Mouse (Mus musculus): ENCODE measurements around the gene Scimp.

DNA sequence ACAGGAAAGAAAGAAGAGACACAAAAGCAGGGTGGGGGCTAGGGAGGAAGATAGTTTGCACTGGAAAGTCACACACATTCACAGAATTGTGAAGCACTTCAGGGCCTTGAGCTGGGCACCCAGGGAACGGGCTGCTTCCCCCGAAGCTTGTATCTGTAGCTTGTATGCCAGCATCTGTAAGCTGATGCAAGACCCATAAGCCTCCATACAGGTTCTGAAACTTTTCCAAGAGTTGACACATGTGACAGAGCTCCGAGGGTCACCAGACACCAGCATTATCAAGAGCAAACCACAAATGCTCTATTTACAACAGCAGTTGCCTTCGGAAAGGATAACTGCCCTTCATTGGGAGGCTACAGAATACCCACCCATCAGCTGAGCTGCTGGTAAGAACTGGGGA, 4.8 kb downstream of the Scimp start:
- TF ChIP-seq ZNF384 (IDR thresholded peaks at IDR 0.05; ENCODE audit: low read depth, low read length) (no peak), CHD2 (IDR thresholded peaks at IDR 0.05; ENCODE audit: low read depth, low read length) (no peak)
